Mouse (Mus musculus) C2C12 (cell line): ENCODE data around the gene Ndufa1.

Experiments used
- CTCF ChIP-seq: IDR thresholded peaks from one replicate; pipeline ENCODE4 v1.5.1; 2011; ENCODE audit not compliant: control insufficient read depth, insufficient read depth, insufficient read length
- MAX ChIP-seq: IDR thresholded peaks from one replicate; pipeline ENCODE4 v1.6.1; 2011; ENCODE audit warnings: mild to moderate bottlenecking, control low read depth

- TF ChIP-seq MAX = no peak
- TF ChIP-seq CTCF = no peak
These were observed 46.0 kb downstream of the Ndufa1 start for GRCm38 (mm10) chrX:37144954-37145353.
